Mouse (Mus musculus): ENCODE data around the gene Rec114. TPM values are rescaled to one million over a fixed set of nuclear protein-coding genes. Genes with fewer than 3 reads are reported as not detected.

The Rec114 gene
- total RNA-seq, 2 experiments from 2014 or later = 0.59 TPM; not detected in 1

- DNase-seq = no peak
Observed at GRCm38 (mm10) chr9:58716886-58717285, 26.9 kb downstream of the Rec114 start.

GRCm38 (mm10) chr9:58710642-58711041 is 33.1 kb downstream of the Rec114 start:
- no peak for DNase-seq

GRCm38 (mm10) chr9:58709939-58710338 is 33.8 kb downstream of the Rec114 start:
- DNase-seq = peak; percentile 23

- no peak for DNase-seq
Observed at GRCm38 (mm10) chr9:58707796-58708195, 36.0 kb downstream of the Rec114 start.

- no peak for DNase-seq
Observed at GRCm38 (mm10) chr9:58706024-58706423, 37.7 kb downstream of the Rec114 start.

- DNase-seq = no peak
Observed at GRCm38 (mm10) chr9:58703766-58704165, 40.0 kb downstream of the Rec114 start.

- no peak for DNase-seq
Observed at GRCm38 (mm10) chr9:58701751-58702150, 42.0 kb downstream of the Rec114 start.

- no peak for DNase-seq
Observed at GRCm38 (mm10) chr9:58698486-58698885, 45.3 kb downstream of the Rec114 start.

- DNase-seq = no peak
Observed at GRCm38 (mm10) chr9:58691471-58691870, 52.3 kb downstream of the Rec114 start.

GRCm38 (mm10) chr9:58690701-58691100 is 53.1 kb downstream of the Rec114 start:
- DNase-seq = no peak

- DNase-seq = no peak
Observed at GRCm38 (mm10) chr9:58688076-58688475, 55.7 kb downstream of the Rec114 start.

- no peak for DNase-seq
Observed at GRCm38 (mm10) chr9:58685290-58685689, 58.5 kb downstream of the Rec114 start.

- no peak for DNase-seq
Observed at GRCm38 (mm10) chr9:58683372-58683771, 60.4 kb downstream of the Rec114 start.

GRCm38 (mm10) chr9:58682106-58682505 is 61.7 kb downstream of the Rec114 start:
- DNase-seq = no peak

GRCm38 (mm10) chr9:58681411-58681810 is 62.4 kb downstream of the Rec114 start:
- DNase-seq = no peak

- no peak for DNase-seq
Observed at GRCm38 (mm10) chr9:58675371-58675770, 68.4 kb downstream of the Rec114 start.

- no peak for DNase-seq
Observed at GRCm38 (mm10) chr9:58674736-58675135, 69.0 kb downstream of the Rec114 start.

- peak; percentile 69 for DNase-seq
Observed at GRCm38 (mm10) chr9:58672474-58672873, 71.3 kb downstream of the Rec114 start.

GRCm38 (mm10) chr9:58669819-58670218 is 73.9 kb downstream of the Rec114 start:
- DNase-seq = no peak

- no peak for DNase-seq
Observed at GRCm38 (mm10) chr9:58669071-58669470, 74.7 kb downstream of the Rec114 start.

GRCm38 (mm10) chr9:58668171-58668570 is 75.6 kb downstream of the Rec114 start:
- no peak for DNase-seq

- DNase-seq = no peak
Observed at GRCm38 (mm10) chr9:58667244-58667643, 76.5 kb downstream of the Rec114 start.

GRCm38 (mm10) chr9:58666191-58666590 is 77.6 kb downstream of the Rec114 start:
- no peak for DNase-seq

- DNase-seq = no peak
Observed at GRCm38 (mm10) chr9:58665492-58665891, 78.3 kb downstream of the Rec114 start.

GRCm38 (mm10) chr9:58662791-58663190 is 81.0 kb downstream of the Rec114 start:
- no peak for DNase-seq
